Mouse (Mus musculus): ENCODE data around the gene Nkd2.

DNA sequence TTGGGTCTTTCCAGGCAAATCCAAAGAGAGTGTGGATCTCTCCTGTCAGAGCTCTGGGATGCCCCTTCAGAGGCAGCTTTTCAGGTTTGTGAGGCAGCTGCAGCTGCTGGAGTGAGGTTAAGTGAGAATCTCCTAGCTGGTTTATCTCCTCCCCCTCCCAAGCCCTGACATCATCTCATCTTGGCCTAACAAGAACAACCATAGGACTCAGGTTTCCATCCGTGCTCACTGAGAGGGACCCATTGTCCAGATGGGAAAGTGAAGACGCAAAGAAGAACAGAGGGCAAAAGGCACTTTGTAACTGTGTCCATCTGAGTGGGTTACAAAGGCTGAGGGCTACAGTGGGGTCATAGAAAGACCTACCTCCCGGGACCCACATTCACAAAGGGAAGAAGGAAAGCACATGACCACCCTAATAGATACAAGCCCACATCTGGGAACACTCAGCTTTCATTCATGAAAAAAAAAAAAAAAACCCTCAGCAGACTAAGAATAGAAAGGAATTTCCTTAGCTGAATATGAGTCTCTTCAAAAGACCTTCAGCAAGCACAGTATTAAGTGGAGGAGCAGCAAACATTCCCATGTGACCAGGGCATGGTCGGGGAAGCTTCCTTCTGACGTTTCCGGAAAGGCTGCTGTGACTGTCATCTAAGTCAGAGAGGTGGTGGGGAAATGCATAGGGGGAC lies 45.2 kb upstream of the Nkd2 start:
- no peak for TF ChIP-seq CTCF (IDR thresholded peaks at IDR 0.05; ENCODE audit: low read depth)
- no peak for TF ChIP-seq EP300 (IDR thresholded peaks at IDR 0.05; ENCODE audit: low read depth)
